Mouse (Mus musculus) hindbrain, embryonic 11.5 days (tissue): ENCODE data around the gene Glod4. TPM values are rescaled to one million over a fixed set of nuclear protein-coding genes. Genes with fewer than 3 reads are reported as not detected.

Source experiments
- ATAC-seq: fragments of 200-750 bp; cut with Nextera tagmentation; 2 replicates; pipeline ENCODE4 v1.8.0; 2017; ENCODE audit warnings: mild to moderate bottlenecking, moderate TSS enrichment, moderate library complexity; ENCODE audit not compliant: low FRiP score
- DNase-seq: peaks from one replicate; pipeline ENCODE4 v3.0.0-alpha.2; 2015; ENCODE audit warnings: low spot score
- H3K27ac ChIP-seq: fragments of 300-500 bp; sonication (generic); 2 replicates; pipeline ENCODE4 v1.5.1; 2014; ENCODE audit warnings: mild to moderate bottlenecking, low read depth, low read length
- H3K27me3 ChIP-seq: fragments of 300-500 bp; sonication (generic); 2 replicates; pipeline ENCODE4 v1.6.1; 2014; ENCODE audit warnings: mild to moderate bottlenecking, low read length, moderate library complexity, mixed read lengths; ENCODE audit not compliant: control insufficient read depth, insufficient read depth
- H3K36me3 ChIP-seq: fragments of 300-500 bp; sonication (generic); 2 replicates; pipeline ENCODE4 v1.6.1; 2014; ENCODE audit warnings: mild to moderate bottlenecking, low read length, moderate library complexity, mixed read lengths; ENCODE audit not compliant: control insufficient read depth, insufficient read depth
- H3K4me1 ChIP-seq: fragments of 300-500 bp; sonication (generic); replicated peaks from 2 replicates; pipeline ENCODE4 v1.6.1; 2014; ENCODE audit warnings: low read length, mixed read lengths; ENCODE audit not compliant: control insufficient read depth, insufficient read depth
- H3K4me2 ChIP-seq: fragments of 300-500 bp; sonication (generic); replicated peaks from 2 replicates; pipeline ENCODE4 v1.6.1; 2014; ENCODE audit warnings: mild to moderate bottlenecking, low read depth, low read length
- H3K4me3 ChIP-seq: fragments of 300-500 bp; sonication (generic); 2 replicates; pipeline ENCODE4 v1.5.1; 2014; ENCODE audit warnings: low read depth, low read length
- H3K9ac ChIP-seq: fragments of 300-500 bp; sonication (generic); 2 replicates; pipeline ENCODE4 v1.6.1; 2014; ENCODE audit warnings: low read depth, low read length
- H3K9me3 ChIP-seq: fragments of 300-500 bp; sonication (generic); 2 replicates; pipeline ENCODE4 v1.6.1; 2016; ENCODE audit warnings: low read length; ENCODE audit not compliant: control insufficient read depth
- WGBS: fragments of 180-500 bp; shearing (Covaris S2); extraction: QIAGEN DNeasy Blood & Tissue Kit; methylation state at CpG from one replicate; pipeline ENCODE4 v1.1.7; 2014; 5-methylcytosine and 5-hydroxymethylcytosine counted together
- polyA plus RNA-seq: library from polyadenylated mRNA; unstranded; fragments of >200 nt; fragmentation: Nextera tagmentation; extraction: Ambion mirVana; gene quantifications from 2 replicates; pipeline ENCODE4 v1.2.1, GENCODE M21; 2014

Gene Glod4
- polyA plus RNA-seq, 1 experiment from 2014 or later, result 132 TPM

DNA sequence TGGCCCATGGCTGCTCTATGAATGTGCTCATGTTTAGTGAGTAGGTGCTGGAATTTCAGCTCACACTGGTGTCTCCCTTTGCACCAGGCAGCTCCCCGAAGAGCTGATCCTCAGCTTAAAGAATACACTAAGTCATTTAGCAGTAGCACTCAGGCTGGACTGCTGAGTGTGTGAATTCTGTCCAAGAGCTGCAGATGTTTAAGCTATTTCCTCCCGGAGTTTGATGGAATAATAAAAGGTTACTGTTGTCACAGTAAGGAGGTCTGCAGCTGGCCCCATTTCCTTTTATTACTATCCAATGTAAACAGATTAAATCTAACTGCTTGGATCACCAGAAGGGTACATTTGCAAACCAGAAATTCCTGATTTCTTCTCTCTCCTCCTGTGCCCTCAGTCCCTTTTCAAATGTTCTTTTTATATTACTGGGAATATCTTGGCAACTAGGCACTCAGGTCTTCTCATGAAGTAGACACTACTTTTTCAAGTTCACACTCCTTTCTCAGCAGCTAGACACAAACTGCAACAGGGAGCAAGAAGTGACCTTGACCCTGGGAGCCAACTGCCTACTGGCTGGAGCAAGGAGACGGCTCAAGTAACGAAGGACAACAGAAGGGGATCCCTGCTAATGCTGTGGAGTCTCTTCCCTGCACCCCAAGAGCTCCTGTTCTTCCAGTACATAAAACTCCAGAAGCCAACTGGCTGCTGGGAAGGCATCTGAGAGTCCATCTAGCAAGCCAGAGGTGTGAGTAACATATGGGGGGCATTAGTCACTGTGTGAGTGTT lies 144.1 kb downstream of the Glod4 start:
- H3K4me3 ChIP-seq, result no peak overlapping the region
- no peaks in the 10 kb centered on the region for H3K36me3 ChIP-seq
- H3K9me3 ChIP-seq, result no peaks in the 10 kb centered on the region
- H3K9ac ChIP-seq, result no peak overlapping the region
- no peak for DNase-seq
- no peak overlapping the region for H3K27ac ChIP-seq
- H3K4me2 ChIP-seq, result no peak overlapping the region
- H3K27me3 ChIP-seq, result no peaks in the 10 kb centered on the region
- no peak for ATAC-seq
- H3K4me1 ChIP-seq, result no peaks in the 10 kb centered on the region
- WGBS, result 78% methylated on average over 4 of the region's 4 CpGs

GRCm38 (mm10) chr11:76093610-76094009 lies 149.9 kb downstream of the Glod4 start:
- no peak for ATAC-seq
- H3K4me2 ChIP-seq, result no peak overlapping the region
- 92% methylated on average over 8 of the region's 8 CpGs for WGBS

GRCm38 (mm10) chr11:76089776-76090175 lies 153.7 kb downstream of the Glod4 start:
- ATAC-seq (no peak), DNase-seq (no peak)
- Histone ChIP-seq H3K4me1 (no peaks in the 10 kb centered on the region), H3K9me3 (no peaks in the 10 kb centered on the region), H3K4me3 (no peak overlapping the region), H3K36me3 (no peaks in the 10 kb centered on the region), H3K4me2 (no peak overlapping the region), H3K9ac (no peak overlapping the region), H3K27ac (no peak overlapping the region), H3K27me3 (no peaks in the 10 kb centered on the region)
- 89% methylated on average over 6 of the region's 6 CpGs for WGBS

More at GRCm38 (mm10) chr11:76093610-76094009, 149.9 kb downstream of the Glod4 start:
- H3K36me3 ChIP-seq, result no peaks in the 10 kb centered on the region
- no peak overlapping the region for H3K27ac ChIP-seq
- DNase-seq, result no peak
- no peaks in the 10 kb centered on the region for H3K4me1 ChIP-seq
- H3K27me3 ChIP-seq, result no peaks in the 10 kb centered on the region
- no peak overlapping the region for H3K9ac ChIP-seq
- no peaks in the 10 kb centered on the region for H3K9me3 ChIP-seq
- no peak overlapping the region for H3K4me3 ChIP-seq

DNA sequence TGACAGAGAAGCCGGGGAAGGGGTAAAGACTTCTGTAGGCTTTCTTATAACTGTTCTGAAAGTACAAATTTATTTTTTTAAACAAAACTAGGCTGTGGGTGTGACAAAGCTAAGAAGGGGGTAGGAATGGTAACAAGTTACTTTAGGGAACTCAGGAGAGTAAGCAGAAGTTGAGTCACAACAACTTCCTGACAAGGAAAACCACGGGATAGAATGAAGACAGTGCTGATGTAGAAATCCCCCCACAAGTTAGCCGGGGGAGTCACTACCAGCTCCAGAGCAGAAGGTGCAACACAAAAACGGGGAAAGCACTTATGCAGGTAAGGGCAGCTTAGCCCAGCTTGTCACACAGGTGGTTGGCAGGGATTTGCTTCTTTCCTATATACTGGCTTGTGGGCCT lies 155.0 kb downstream of the Glod4 start:
- no peaks in the 10 kb centered on the region for H3K4me1 ChIP-seq
- H3K36me3 ChIP-seq, result no peaks in the 10 kb centered on the region
- whole genome bisulfite sequencing, result 86% methylated on average over 4 of the region's 4 CpGs
- no peak overlapping the region for H3K27ac ChIP-seq
- no peaks in the 10 kb centered on the region for H3K9me3 ChIP-seq
- no peak overlapping the region for H3K4me2 ChIP-seq
- no peak for ATAC-seq
- DNase-seq, result no peak
- no peak overlapping the region for H3K9ac ChIP-seq
- H3K27me3 ChIP-seq, result no peaks in the 10 kb centered on the region
- H3K4me3 ChIP-seq, result no peak overlapping the region

DNA sequence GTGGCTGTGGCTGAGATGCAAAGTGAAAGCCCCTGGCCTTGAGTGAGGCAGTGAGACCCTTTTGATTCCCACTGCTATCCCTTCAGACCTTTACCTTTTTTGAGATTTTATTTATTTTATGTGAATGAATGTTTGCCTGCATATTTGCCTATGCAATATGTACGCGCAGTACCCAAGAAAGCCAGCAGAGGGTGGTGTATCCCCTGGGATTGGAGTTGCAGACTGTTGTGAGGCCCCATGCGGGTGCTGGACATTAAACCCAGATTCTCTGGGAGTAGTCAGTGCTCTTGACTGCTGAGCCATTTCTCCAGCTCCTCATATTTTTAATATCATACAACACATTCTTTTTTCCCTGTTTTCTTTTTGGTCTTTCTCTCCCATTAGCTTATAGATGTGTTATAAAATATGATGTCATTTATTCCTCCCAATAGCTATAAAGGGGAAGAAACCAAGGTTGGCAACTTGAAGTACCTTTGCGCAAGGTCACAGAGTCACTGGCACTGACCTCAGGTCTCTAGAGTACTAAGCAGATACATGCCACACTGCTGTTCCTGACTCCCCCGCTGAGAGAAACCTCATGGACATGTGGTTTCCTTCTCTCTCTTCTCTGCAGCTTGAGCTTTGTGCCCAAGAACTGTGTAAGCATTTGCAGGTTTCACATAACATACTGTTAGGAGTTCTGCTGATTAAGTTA lies 157.5 kb downstream of the Glod4 start:
- Histone ChIP-seq H3K9ac (no peak overlapping the region), H3K9me3 (no peaks in the 10 kb centered on the region), H3K27me3 (no peaks in the 10 kb centered on the region), H3K36me3 (no peaks in the 10 kb centered on the region), H3K4me2 (no peak overlapping the region), H3K4me3 (no peak overlapping the region), H3K4me1 (no peaks in the 10 kb centered on the region), H3K27ac (no peak overlapping the region)
- ATAC-seq, result no peak
- DNase-seq, result peak; percentile 59
- WGBS, result 63% methylated on average over 5 of the region's 5 CpGs

GRCm38 (mm10) chr11:76084943-76085342 lies 158.6 kb downstream of the Glod4 start:
- DNase-seq (no peak), ATAC-seq (no peak)
- H3K36me3 ChIP-seq, result no peaks in the 10 kb centered on the region
- H3K27me3 ChIP-seq, result no peaks in the 10 kb centered on the region
- H3K9me3 ChIP-seq, result no peaks in the 10 kb centered on the region
- 95% methylated on average over 1 of the region's 1 CpGs for WGBS
- H3K4me1 ChIP-seq, result no peaks in the 10 kb centered on the region
- no peak overlapping the region for H3K4me2 ChIP-seq
- no peak overlapping the region for H3K9ac ChIP-seq
- H3K4me3 ChIP-seq, result no peak overlapping the region
- H3K27ac ChIP-seq, result no peak overlapping the region

- Histone ChIP-seq H3K27me3 (no peaks in the 10 kb centered on the region), H3K9ac (no peak overlapping the region), H3K9me3 (no peaks in the 10 kb centered on the region), H3K4me3 (no peak overlapping the region), H3K4me1 (no peaks in the 10 kb centered on the region), H3K4me2 (no peak overlapping the region), H3K36me3 (no peaks in the 10 kb centered on the region), H3K27ac (no peak overlapping the region)
- 68% methylated on average over 3 of the region's 3 CpGs for WGBS
- ATAC-seq (no peak), DNase-seq (peak; percentile 9)
Observed at GRCm38 (mm10) chr11:76083941-76084367, 159.6 kb downstream of the Glod4 start.

GRCm38 (mm10) chr11:76081048-76081640 lies 162.4 kb downstream of the Glod4 start:
- no peak for ATAC-seq
- Histone ChIP-seq H3K36me3 (no peaks in the 10 kb centered on the region), H3K9ac (no peak overlapping the region), H3K4me2 (no peak overlapping the region), H3K4me1 (no peaks in the 10 kb centered on the region), H3K9me3 (no peaks in the 10 kb centered on the region), H3K4me3 (no peak overlapping the region), H3K27ac (no peak overlapping the region), H3K27me3 (no peaks in the 10 kb centered on the region)
- 82% methylated on average over 6 of the region's 6 CpGs for WGBS
- no peak for DNase-seq
